Mouse (Mus musculus): Measurements from ENCODE around the gene Ppard. TPM values are rescaled to one million over a fixed set of nuclear protein-coding genes. Genes with fewer than 3 reads are reported as not detected.

The Ppard gene
- total RNA-seq, 2 experiments from 2014 or later = 19.9 to 22.9 TPM

- DNase-seq (ENCODE audit: extremely low spot score in 1 of 2, low spot score in 1 of 2) = no peak
These were observed 48.4 kb downstream of the Ppard start for GRCm38 (mm10) chr17:28280831-28281377.

DNA sequence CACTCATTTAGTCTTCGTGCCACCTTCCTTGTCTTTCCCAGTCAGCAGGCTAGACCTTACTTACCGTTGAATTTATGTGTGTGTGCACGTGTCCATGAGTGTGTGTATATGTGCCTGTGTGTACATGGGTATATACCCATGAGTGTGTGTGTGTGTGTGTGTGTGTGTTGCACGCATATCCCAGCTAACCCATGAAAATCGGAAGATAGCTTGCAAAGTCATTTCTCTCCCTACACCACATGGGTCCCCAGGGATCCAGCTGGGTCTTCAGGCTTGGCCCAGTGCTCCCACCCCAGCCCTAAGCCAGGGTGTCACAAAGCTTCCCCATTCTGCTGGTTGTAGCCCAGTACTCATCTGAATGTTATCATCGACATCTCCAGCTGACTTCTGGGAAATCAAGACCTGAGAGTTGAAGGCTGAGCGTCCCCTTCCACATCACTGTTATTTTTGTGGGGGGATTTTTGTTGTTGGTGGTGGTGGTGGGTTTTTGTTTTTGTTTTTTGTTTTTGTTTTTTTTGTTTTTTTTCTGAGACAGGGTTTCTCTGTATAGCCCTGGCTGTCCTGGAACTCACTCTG is 49.5 kb downstream of the Ppard start:
- no peak for DNase-seq (ENCODE audit: extremely low spot score in 1 of 2, low spot score in 1 of 2)

GRCm38 (mm10) chr17:28283199-28283598 is 50.7 kb downstream of the Ppard start:
- DNase-seq (ENCODE audit: extremely low spot score in 1 of 2, low spot score in 1 of 2) = no peak

- DNase-seq (ENCODE audit: extremely low spot score in 1 of 2, low spot score in 1 of 2) = no peak
These were observed 53.6 kb downstream of the Ppard start for GRCm38 (mm10) chr17:28286133-28286532.

DNA sequence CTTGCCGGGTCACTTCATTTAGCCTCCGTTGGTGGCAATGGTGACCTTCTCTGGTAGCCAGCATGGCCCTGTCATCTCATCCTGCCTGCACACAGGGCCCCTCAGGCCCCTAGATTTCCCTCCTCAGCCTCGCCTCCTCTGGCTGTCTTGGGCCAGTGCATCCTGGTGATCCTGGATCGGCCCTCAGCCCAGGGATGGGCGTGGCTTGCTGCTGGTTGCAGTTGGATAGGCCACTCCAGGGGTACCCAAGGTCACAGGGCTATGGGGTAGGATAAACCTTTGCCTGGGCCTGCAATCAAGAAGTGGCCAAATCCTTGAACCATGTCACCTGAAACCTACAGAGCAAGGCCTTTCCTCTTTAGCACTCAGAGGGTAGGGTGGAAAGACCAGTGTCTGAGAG is 54.5 kb downstream of the Ppard start:
- no peak for DNase-seq (ENCODE audit: extremely low spot score in 1 of 2, low spot score in 1 of 2)

DNA sequence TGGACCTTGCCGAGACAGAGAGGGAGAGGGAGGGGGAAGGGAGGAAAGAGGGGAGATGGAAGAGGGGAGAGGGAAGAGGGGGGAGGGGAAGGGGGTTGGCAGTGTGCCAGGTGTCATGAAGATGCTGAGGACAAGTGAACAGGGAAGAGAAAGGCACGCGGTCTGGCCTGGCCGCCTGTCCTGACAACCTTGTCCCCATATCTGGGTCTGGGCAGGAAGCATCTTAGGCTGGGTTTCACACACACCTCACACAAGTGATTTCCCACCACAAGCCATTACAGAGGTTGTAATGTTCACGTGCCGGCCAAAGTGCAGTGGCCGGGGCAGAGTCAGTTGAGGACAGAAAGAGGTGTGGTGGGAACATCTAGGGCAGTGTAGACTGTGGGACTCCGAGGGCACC is 55.1 kb downstream of the Ppard start:
- DNase-seq (ENCODE audit: extremely low spot score in 1 of 2, low spot score in 1 of 2) = no peak

- no peak for DNase-seq (ENCODE audit: extremely low spot score in 1 of 2, low spot score in 1 of 2)
These were observed 55.5 kb downstream of the Ppard start for GRCm38 (mm10) chr17:28287980-28288379.

GRCm38 (mm10) chr17:28290262-28290661 is 57.8 kb downstream of the Ppard start:
- peak; percentile 25 to 67 for DNase-seq (ENCODE audit: extremely low spot score in 1 of 2, low spot score in 1 of 2)

DNA sequence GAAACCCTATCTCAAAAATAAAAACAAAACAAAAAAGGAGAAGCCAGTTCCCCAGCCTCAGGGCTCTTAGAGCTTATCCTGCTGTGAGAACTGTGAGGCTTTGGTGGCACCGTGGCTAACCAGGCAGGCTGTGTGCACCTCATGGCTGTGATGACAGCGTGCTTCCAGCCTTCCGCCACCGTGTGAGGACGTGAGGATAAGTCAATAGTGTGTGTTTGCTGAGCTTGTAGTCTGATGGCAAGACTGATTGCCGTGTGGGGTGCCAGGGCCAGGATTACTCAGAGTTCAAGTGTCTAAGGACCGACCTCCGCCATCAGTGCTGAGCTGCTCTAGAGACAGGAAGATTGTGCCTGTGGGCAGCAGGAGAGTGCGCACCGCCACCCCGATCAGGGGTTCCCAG is 58.2 kb downstream of the Ppard start:
- DNase-seq (ENCODE audit: extremely low spot score in 1 of 2, low spot score in 1 of 2) = no peak

- no peak for DNase-seq (ENCODE audit: extremely low spot score in 1 of 2, low spot score in 1 of 2)
These were observed 58.8 kb downstream of the Ppard start for GRCm38 (mm10) chr17:28291346-28291745.

DNA sequence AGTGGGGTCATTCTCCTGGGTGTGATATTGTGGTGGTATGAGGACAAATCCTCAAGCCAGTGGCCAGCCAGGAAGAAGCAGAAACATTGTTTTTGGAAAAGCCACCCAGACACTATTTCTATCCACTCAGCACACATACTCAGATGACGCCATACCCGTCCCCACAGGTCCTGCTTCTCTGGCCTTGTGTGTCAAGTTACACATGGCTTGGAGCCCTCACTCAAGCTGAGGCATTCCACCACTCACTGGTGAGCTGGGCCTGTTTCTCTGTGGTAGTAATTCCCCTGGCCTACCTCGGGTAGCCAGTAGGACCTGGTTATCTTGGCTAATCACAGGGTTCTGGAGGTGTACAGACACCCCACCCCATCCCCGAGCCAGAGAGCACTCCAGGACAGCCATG is 61.2 kb downstream of the Ppard start:
- no peak for DNase-seq (ENCODE audit: extremely low spot score in 1 of 2, low spot score in 1 of 2)

DNA sequence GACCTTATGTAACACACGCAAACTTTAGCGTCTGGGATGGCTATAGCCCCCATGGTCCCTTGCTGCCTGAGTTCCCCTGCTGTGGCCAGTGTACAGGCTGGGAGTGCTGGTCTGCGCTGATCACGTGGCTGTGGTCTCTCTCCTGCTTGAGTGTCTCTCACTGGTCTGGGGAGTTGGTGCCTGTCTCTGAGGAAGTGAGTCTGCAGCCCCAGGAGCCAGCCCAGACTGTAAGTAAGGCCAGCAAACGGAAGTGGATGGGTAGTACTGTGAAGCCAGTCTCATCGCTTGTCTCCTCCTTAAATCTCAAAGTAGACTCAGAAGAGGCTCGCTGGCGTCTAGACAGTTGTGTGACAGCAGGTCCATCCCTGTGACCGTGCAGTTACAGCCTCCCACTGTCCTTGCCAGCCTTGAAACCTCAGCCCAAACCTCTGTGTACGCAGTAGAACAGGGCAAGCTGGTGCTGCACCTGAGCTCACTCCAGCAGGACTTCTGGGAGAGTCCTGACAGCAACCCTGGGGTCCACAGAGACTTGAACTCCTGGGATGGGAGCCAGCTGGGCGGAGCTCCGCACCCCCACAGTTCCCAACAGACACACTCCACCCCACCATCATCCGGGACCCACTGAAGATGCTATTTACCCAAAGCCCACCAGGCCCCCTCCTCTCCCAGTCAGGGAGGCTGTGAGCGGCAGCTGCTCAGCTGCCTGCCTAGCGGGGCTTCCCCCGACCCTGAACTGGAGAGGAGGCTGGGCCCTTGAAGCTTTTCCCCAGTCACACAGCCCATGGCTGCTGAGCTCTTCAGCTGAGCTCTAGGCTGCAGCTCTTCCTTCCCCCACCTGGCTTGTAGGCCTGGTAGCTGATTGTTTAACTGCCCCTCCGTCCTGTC is 62.2 kb downstream of the Ppard start:
- no peak for DNase-seq (ENCODE audit: extremely low spot score in 1 of 2, low spot score in 1 of 2)

- DNase-seq (ENCODE audit: extremely low spot score in 1 of 2, low spot score in 1 of 2) = no peak
These were observed 66.4 kb downstream of the Ppard start for GRCm38 (mm10) chr17:28298888-28299287.

DNA sequence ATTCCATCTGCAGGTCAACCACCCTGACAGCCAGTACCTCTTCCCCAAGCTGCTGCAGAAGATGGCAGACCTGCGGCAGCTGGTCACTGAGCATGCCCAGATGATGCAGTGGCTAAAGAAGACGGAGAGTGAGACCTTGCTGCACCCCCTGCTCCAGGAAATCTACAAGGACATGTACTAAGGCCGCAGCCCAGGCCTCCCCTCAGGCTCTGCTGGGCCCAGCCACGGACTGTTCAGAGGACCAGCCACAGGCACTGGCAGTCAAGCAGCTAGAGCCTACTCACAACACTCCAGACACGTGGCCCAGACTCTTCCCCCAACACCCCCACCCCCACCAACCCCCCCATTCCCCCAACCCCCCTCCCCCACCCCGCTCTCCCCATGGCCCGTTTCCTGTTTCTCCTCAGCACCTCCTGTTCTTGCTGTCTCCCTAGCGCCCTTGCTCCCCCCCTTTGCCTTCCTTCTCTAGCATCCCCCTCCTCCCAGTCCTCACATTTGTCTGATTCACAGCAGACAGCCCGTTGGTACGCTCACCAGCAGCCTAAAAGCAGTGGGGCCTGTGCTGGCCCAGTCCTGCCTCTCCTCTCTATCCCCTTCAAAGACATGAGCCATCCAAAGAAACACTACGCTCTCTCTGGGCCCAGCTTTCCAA is 67.3 kb downstream of the Ppard start:
- no peak for DNase-seq (ENCODE audit: extremely low spot score in 1 of 2, low spot score in 1 of 2)

- DNase-seq (ENCODE audit: extremely low spot score in 1 of 2, low spot score in 1 of 2) = no peak
These were observed 67.8 kb downstream of the Ppard start for GRCm38 (mm10) chr17:28300323-28300722.

- no peak for DNase-seq (ENCODE audit: extremely low spot score in 1 of 2, low spot score in 1 of 2)
These were observed 68.3 kb downstream of the Ppard start for GRCm38 (mm10) chr17:28300850-28301249.

GRCm38 (mm10) chr17:28305172-28305571 is 72.7 kb downstream of the Ppard start:
- DNase-seq (ENCODE audit: extremely low spot score in 1 of 2, low spot score in 1 of 2) = no peak

- peak; percentile 81 to 99 for DNase-seq (ENCODE audit: extremely low spot score in 1 of 2, low spot score in 1 of 2)
These were observed 76.0 kb downstream of the Ppard start for GRCm38 (mm10) chr17:28308297-28309195.

DNA sequence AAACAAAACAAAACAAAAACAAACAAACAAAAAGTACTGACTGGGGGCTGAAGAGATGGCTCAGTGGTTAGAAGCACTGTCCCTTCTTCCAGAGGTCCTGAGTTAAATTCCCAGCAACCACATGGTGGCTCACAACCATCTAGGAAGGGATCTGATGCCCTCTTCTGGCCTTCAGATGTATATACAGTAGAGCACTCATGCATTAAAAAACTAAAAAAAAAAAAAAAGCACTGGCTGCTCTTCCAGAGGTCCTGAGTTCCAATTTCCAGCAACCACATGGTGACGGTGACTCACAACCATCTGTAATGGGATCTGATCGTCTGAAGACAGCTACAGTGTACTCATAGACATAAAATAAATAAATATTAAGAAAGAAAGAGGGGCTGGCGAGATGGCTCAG is 78.3 kb downstream of the Ppard start:
- no peak for DNase-seq (ENCODE audit: extremely low spot score in 1 of 2, low spot score in 1 of 2)
